Mouse (Mus musculus): ENCODE results near the gene Olfr503.
"Not testable (repeated sequence)": the region's sequence is repeated elsewhere in the genome, so short reads cannot be mapped to it uniquely, and the experiment has no call there.

Olfr503 gene

DNA sequence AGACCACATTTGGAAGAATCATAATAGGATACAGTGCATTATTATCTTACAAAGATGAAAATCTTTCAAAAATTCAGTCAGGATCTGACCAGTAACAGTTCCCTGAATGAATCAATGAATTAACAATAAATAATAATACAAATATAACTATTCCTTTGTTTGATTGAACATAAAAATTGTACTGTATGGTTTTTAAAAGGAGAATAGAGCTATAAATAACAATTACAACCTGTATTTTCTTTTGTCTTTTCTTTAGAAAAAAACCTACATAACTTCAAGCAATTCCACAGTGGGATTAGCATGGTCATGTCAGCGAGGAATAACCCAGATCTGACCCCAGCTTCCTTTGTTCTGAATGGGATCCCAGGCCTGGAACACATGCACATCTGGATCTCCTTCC, at the start of gene Olfr503:
Olfr503 (plus strand) TSS at position 301 of the 400 bp plus-strand sequence.
- DNase-seq, result not testable (repeated sequence)

DNA sequence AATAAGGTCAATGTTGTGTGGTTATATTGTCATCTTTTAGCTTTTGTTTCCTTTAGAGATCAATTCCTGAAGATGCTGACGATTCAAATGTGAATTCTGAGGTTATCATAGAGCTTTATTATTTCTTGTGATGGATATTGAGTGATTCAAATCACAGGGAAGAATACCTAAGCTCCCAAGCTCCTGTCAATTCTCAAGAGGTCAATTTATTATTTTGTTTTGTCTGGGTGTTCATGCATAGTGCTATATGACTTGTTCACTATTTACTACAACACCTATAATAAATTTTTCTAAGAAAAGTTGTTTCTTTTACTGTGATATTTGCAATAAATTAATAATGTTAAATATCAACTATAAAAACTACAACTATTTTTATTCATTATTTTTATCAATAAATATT, 19.4 kb upstream of the Olfr503 start, which contains the start of gene Olfr502:
Olfr502 (minus strand) TSS at position 101 of the 400 bp plus-strand sequence.
- DNase-seq, result no peak

DNA sequence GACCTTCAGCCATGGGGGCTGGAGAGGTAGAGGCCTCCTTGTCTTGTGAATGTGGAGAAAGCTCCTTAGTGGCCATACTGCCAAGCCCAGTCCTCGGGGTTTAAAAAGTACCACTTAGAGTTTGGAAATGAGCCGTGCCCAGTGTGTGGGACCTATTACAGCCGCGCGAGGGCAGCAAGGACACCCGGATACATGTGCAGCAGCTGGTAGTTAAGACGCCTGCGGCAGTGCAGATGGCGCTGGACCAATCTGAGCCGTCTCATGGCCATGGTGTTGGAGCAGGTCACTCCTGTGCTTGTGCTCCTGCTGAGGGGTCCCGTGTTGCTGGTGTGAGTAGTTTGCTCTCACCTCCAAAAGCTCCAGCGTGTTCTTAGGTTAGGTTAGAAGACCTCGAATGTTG, 1.9 kb upstream of the Olfr503 start:
- no peak for DNase-seq

DNA sequence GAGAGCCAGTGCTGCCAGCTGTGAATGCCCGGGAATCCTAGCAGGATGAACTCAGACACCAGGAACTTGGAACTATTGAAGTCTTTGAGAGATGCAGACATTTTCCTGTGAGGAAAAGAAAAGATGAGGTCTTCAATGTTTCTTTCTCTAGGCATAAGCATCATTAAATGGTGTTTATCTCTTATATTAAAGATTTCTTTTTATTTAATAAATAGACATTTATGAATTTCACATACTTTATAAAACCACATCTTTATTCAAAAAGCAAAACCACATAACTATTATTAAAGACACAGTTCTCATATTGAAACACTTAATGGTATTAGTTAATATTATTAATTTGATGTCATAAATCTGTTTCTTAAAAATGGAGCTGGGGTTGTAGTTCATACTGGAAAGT, 21.4 kb downstream of the Olfr503 start, which contains the start of gene Olfr504:
Olfr504 (minus strand) TSS at position 101 of the 400 bp plus-strand sequence.
- DNase-seq, result no peak

DNA sequence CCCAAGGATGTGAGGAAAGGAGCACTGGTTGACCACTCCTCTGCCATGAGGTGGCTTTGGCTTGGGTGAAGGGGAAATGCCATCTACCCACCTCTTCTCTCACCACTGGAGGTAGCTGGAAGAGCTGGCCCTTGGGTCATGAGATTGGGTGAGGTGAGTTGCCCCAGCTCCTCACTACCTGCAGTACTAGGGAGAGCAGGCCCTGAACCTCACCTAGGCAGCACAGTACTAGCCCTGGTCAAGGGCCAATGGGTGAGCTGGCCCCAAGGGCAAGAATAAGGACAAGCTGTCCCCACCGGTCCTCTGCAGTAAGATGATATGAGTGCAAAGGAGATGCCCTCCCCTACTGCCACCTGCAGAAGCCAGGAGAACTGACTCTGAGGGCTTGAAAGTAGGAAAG, 45.5 kb downstream of the Olfr503 start:
- DNase-seq, result no peak

Data from heart, adult 11 months (tissue).